Mouse (Mus musculus) heart, adult 2 months (tissue): ENCODE results near the gene Dtx1. TPM values are rescaled to one million over a fixed set of nuclear protein-coding genes. Genes with fewer than 3 reads are reported as not detected.

Experiments
- DNase-seq, 2 experiments: peaks; one replicate each; pipeline ENCODE4 v3.0.0; 2021
- H3K27ac ChIP-seq: fragments of 200-600 bp; 2 replicates; pipeline ENCODE4 v1.8.1; 2022
- H3K27me3 ChIP-seq: fragments of 200-500 bp; 2 replicates; pipeline ENCODE4 v1.6.1; 2012; ENCODE audit warnings: mild to moderate bottlenecking, low read length, inconsistent platforms, mixed read lengths; ENCODE audit not compliant: control insufficient read depth, insufficient read depth
- H3K36me3 ChIP-seq: fragments of 200-500 bp; 2 replicates; pipeline ENCODE4 v1.6.1; 2012; ENCODE audit warnings: low read length, inconsistent platforms; ENCODE audit not compliant: control insufficient read depth, insufficient read depth
- H3K4me1 ChIP-seq: fragments of 200-500 bp; 2 replicates; pipeline ENCODE4 v1.6.1; 2011; ENCODE audit warnings: low read length; ENCODE audit not compliant: control insufficient read depth, insufficient read depth
- H3K4me3 ChIP-seq: fragments of 200-600 bp; 2 replicates; pipeline ENCODE4 v1.8.1; 2022
- H3K79me2 ChIP-seq: fragments of 200-500 bp; replicated peaks from 2 replicates; pipeline ENCODE4 v1.6.1; 2012; ENCODE audit warnings: mild to moderate bottlenecking, inconsistent platforms, low read length, moderate library complexity, mixed read lengths; ENCODE audit not compliant: control insufficient read depth, insufficient read depth
- H3K9ac ChIP-seq: fragments of 200-500 bp; 2 replicates; pipeline ENCODE4 v1.6.1; 2012; ENCODE audit warnings: low read depth, mild to moderate bottlenecking, control low read depth, inconsistent platforms, low read length, mixed read lengths
- CTCF ChIP-seq: fragments of 200-600 bp; IDR thresholded peaks from 2 replicates; pipeline ENCODE4 v1.8.1; 2022; ENCODE audit warnings: antibody characterized with exemption, mild to moderate bottlenecking, moderate library complexity
- EP300 ChIP-seq: fragments of 200-500 bp; IDR thresholded peaks from 2 replicates; pipeline ENCODE4 v1.6.1; 2011; ENCODE audit warnings: low read depth, low read length, control low read depth; ENCODE audit not compliant: insufficient read depth
- POLR2A ChIP-seq: fragments of 200-500 bp; IDR thresholded peaks from 2 replicates; pipeline ENCODE4 v1.6.1; 2011; ENCODE audit warnings: mild to moderate bottlenecking, low read depth, low read length, control low read depth; ENCODE audit not compliant: insufficient read depth
- WGBS: fragments of 180-500 bp; shearing (Covaris S2); methylation state at CpG from one replicate; pipeline ENCODE4 v1.1.7; 2018; 5-methylcytosine and 5-hydroxymethylcytosine counted together
- intact Hi-C: fragments of 180-260 bp; cut with DNase I; formaldehyde crosslinking; loops from one replicate; pipeline ENCODE4 v1.15.1; 2025
- polyA plus RNA-seq: library from polyadenylated mRNA; depleted of rRNA; stranded (reverse); fragments of >200 nt; gene quantifications from 2 replicates; pipeline ENCODE4 v1.2.3, GENCODE M21; 2012
- total RNA-seq, 2 experiments: library from RNA; stranded (reverse); gene quantifications; 2 replicates each; pipeline ENCODE4 v1.2.3; 2021

The Dtx1 gene
- total and polyA plus RNA-seq, 3 experiments, result 2.1 to 4.2 (median 2.7) TPM

- Histone ChIP-seq H3K4me3 (no peak overlapping the region), H3K9ac (no peak overlapping the region), H3K27me3 (peaks cover 8% of the 10 kb centered on the region; the same call in 1 of the 2 replicates)
These were observed 31.8 kb downstream of the Dtx1 start for GRCm38 (mm10) chr5:120679676-120680555.

DNA sequence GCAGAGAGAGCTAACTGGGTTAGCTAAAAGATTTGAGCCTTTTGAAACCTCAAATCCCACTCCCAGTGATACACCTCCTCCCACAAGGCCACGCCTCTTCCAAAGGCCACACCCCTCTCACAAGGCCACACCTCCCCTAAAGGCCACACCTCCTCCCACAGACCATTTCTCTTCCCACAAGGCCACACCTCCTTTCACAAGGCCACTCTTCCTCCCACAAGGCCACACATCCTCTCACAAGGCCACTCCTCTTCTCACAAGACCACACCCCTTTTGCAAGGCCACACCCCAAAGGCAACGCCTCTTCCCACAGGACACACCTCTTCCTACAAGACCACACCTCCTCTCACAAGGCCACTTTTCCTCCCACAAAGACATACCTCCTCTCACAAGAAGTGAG is 34.2 kb downstream of the Dtx1 start:
- no peak for TF ChIP-seq POLR2A
- TF ChIP-seq CTCF, result no peak
- TF ChIP-seq EP300, result no peak
- Histone ChIP-seq H3K27me3 (peaks cover 6% of the 10 kb centered on the region; the same call in 1 of the 2 replicates), H3K4me1 (no peaks in the 10 kb centered on the region), H3K9ac (no peak overlapping the region), H3K4me3 (no peak overlapping the region), H3K79me2 (no peaks in the 10 kb centered on the region), H3K36me3 (no peaks in the 10 kb centered on the region), H3K27ac (no peak overlapping the region)
- WGBS, result 26% methylated on average over 2 of the region's 2 CpGs
- DNase-seq, result no peak
- intact Hi-C loops, result loop anchor here (10.0 kb wide), 1 partner anchor 173 kb away; the partner anchor contains the start of gene Plbd2

More at GRCm38 (mm10) chr5:120679676-120680555, 31.8 kb downstream of the Dtx1 start:
- H3K4me1 ChIP-seq, result no peaks in the 10 kb centered on the region
- 4% methylated on average over 24 of the region's 24 CpGs for WGBS
- peak; percentile 53 to 70 for DNase-seq
- no peak for TF ChIP-seq POLR2A
- peak; percentile 64 for TF ChIP-seq CTCF
- no peak for TF ChIP-seq EP300
- H3K36me3 ChIP-seq, result no peaks in the 10 kb centered on the region
- intact Hi-C loops, result loop anchor here (1.0 to 10.0 kb wide), 3 partner anchors 35 to 175 kb away; partner anchors contain the start of gene Plbd2
- no peak overlapping the region for H3K27ac ChIP-seq
- no peaks in the 10 kb centered on the region for H3K79me2 ChIP-seq

GRCm38 (mm10) chr5:120674229-120675145 is 37.2 kb downstream of the Dtx1 start:
- Histone ChIP-seq H3K79me2 (no peaks in the 10 kb centered on the region), H3K36me3 (no peaks in the 10 kb centered on the region), H3K27me3 (no peaks in the 10 kb centered on the region), H3K4me3 (no peak overlapping the region), H3K27ac (no peak overlapping the region), H3K4me1 (no peaks in the 10 kb centered on the region), H3K9ac (no peak overlapping the region)
- TF ChIP-seq EP300 (no peak), POLR2A (no peak), CTCF (no peak)
- 21% methylated on average over 21 of the region's 21 CpGs for WGBS
- no peak for DNase-seq
- intact Hi-C loops, result loop anchor here (10.0 kb wide), 1 partner anchor 170 kb away; the partner anchor contains the start of gene Plbd2

DNA sequence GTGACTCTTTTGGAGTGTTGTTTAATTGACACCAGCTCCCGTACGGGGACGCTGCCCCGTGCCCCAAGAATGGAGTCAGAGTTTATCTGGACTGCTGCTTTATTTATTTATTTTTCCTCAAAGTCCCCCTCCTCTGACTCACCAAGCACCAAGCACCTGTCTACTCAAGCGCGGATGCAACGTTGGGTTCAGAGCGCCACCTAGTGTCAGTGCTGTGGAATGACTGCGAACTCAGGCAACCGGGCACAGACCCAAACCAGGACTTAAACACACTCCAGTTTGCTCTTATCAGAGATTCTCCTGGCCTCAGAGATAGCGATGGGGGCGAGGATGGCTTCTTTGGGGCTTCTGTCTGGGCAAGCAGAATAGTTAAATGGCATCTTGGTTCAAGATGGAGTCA is 38.1 kb downstream of the Dtx1 start:
- no peak overlapping the region for H3K27ac ChIP-seq
- WGBS, result 6% methylated on average over 12 of the region's 12 CpGs
- H3K27me3 ChIP-seq, result no peaks in the 10 kb centered on the region
- no peak overlapping the region for H3K4me3 ChIP-seq
- H3K4me1 ChIP-seq, result no peaks in the 10 kb centered on the region
- no peak overlapping the region for H3K9ac ChIP-seq
- peak; percentile 69; the same call in 1 of the 2 replicates for TF ChIP-seq EP300
- no peak for TF ChIP-seq POLR2A
- TF ChIP-seq CTCF, result peak; percentile 89
- intact Hi-C loops, result loop anchor here (1.0 to 10.0 kb wide), 2 partner anchors 53 to 169 kb away; partner anchors contain the start of gene Plbd2
- no peaks in the 10 kb centered on the region for H3K36me3 ChIP-seq
- DNase-seq, result peak; percentile 56 to 72
- no peaks in the 10 kb centered on the region for H3K79me2 ChIP-seq

GRCm38 (mm10) chr5:120671865-120672264 is 39.9 kb downstream of the Dtx1 start:
- H3K4me1 ChIP-seq, result no peaks in the 10 kb centered on the region
- no peak for DNase-seq
- no peak overlapping the region for H3K27ac ChIP-seq
- H3K27me3 ChIP-seq, result no peaks in the 10 kb centered on the region
- H3K4me3 ChIP-seq, result no peak overlapping the region
- TF ChIP-seq EP300, result no peak
- no peak for TF ChIP-seq CTCF
- no peak for TF ChIP-seq POLR2A
- no peak overlapping the region for H3K9ac ChIP-seq
- intact Hi-C loops, result loop anchor here (10.0 kb wide), 1 partner anchor 167 kb away; the partner anchor contains the start of gene Plbd2
- no peaks in the 10 kb centered on the region for H3K36me3 ChIP-seq
- WGBS, result 66% methylated on average over 3 of the region's 3 CpGs
- no peaks in the 10 kb centered on the region for H3K79me2 ChIP-seq
